12 mouse cellular contexts compared by ENCODE assay signal in the genomic region with DNA sequence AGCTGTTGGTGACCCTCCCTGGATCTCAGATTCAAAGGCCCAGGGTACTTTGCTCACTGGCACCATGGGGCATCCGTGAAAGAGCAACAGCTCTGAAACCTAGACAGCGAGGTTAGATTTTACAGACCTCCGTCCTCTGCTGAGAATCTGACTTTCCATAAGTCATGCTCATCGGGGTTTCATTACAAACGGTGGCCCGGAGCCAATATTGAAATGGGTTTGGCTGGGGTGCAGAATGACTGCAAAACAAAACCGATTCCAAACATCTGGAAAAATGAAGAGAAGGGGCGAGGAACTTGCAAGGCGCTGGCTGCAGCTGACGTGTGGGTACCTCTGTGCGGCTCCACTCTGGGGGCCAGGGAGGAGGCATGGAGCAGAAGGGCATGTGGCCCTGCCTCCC. TPM values are rescaled to one million over a fixed set of nuclear protein-coding genes. Genes with fewer than 3 reads are reported as not detected.
DNase-seq lines count a peak whose midpoint lies in the region; ATAC-seq and TF ChIP-seq lines count a peak whose summit lies in the region.
"Had no signal": no experiment of that assay in that cellular context is flagged by ENCODE, and none has a peak within 500 bp of the region (broad histone marks: within the 10 kb centered on the region; RNA-seq: fewer than 3 reads in every experiment).

No protein-coding gene starts in this region.

- H3K4me1 ChIP-seq in heart, embryonic 10.5 days: peaks cover 37% of the 10 kb centered on the region
- peaks cover 26% of the 10 kb centered on the region for H3K4me1 ChIP-seq in stomach, embryonic 14.5 days (ENCODE audit: control insufficient read depth, insufficient read depth, low read length)
- H3K4me1 ChIP-seq in stomach, postnatal 0 days (replicated peaks; ENCODE audit: control insufficient read depth, insufficient read depth): no peaks in the 10 kb centered on the region; the same call in 1 of the 2 replicates
- H3K4me1 ChIP-seq in hindbrain, postnatal 0 days (ENCODE audit: insufficient read depth, low read length): peaks cover 17% of the 10 kb centered on the region
- H3K4me1 ChIP-seq in stomach, embryonic 15.5 days: peaks cover 28% of the 10 kb centered on the region
- H3K4me1 ChIP-seq in forebrain, embryonic 13.5 days: peaks cover 46% of the 10 kb centered on the region
- H3K4me1 ChIP-seq: liver, embryonic 15.5 days had no signal

- no peaks in the 10 kb centered on the region for H3K9me3 ChIP-seq in heart, embryonic 10.5 days
- H3K9me3 ChIP-seq in stomach, embryonic 14.5 days (ENCODE audit: control insufficient read depth, low read depth, low read length): no peaks in the 10 kb centered on the region
- H3K9me3 ChIP-seq in stomach, postnatal 0 days (ENCODE audit: control insufficient read depth, low read length): no peaks in the 10 kb centered on the region
- H3K9me3 ChIP-seq in hindbrain, postnatal 0 days (ENCODE audit: low read length): no peaks in the 10 kb centered on the region
- H3K9me3 ChIP-seq in stomach, embryonic 15.5 days: no peaks in the 10 kb centered on the region
- no peaks in the 10 kb centered on the region for H3K9me3 ChIP-seq in forebrain, embryonic 13.5 days (replicated peaks)
- H3K9me3 ChIP-seq: liver, embryonic 15.5 days had no signal

- no peak for ATAC-seq in stomach, embryonic 14.5 days (ENCODE audit: insufficient number of reproducible peaks, insufficient read depth, low FRiP score, low read depth)
- no peak for ATAC-seq in stomach, postnatal 0 days (ENCODE audit: low FRiP score, low TSS enrichment)
- ATAC-seq in hindbrain, postnatal 0 days: no peak
- no peak for ATAC-seq in stomach, embryonic 15.5 days (ENCODE audit: insufficient read depth, low FRiP score, low read depth)
- ATAC-seq in forebrain, embryonic 13.5 days: no peak

- no peak overlapping the region for H3K9ac ChIP-seq in stomach, embryonic 14.5 days (replicated peaks; ENCODE audit: low read depth, low read length)
- H3K9ac ChIP-seq in stomach, postnatal 0 days (ENCODE audit: low read length): no peak overlapping the region
- H3K9ac ChIP-seq in hindbrain, postnatal 0 days (replicated peaks; ENCODE audit: low read length): no peak overlapping the region
- H3K9ac ChIP-seq in stomach, embryonic 15.5 days: no peak overlapping the region
- H3K9ac ChIP-seq in forebrain, embryonic 13.5 days: no peak overlapping the region
- H3K9ac ChIP-seq: liver, embryonic 15.5 days had no signal

- no peak for TF ChIP-seq EP300 in stomach, postnatal 0 days (optimal IDR thresholded peaks at IDR 0.05)

- peak; percentile 42 for DNase-seq in heart, adult 8-10 months (ENCODE audit: low spot score)
- DNase-seq in heart, embryonic 10.5 days (ENCODE audit: low spot score): no peak
- DNase-seq in stomach, postnatal 0 days (ENCODE audit: low spot score): no peak
- peak; percentile 32 for DNase-seq in hindbrain, postnatal 0 days (ENCODE audit: low spot score)
- no peak for DNase-seq in right cerebral cortex, postnatal 4 days
- DNase-seq: thymus, postnatal 14 days had no signal

- TF ChIP-seq CTCF in stomach, postnatal 0 days (IDR thresholded peaks at IDR 0.05; ENCODE audit: low read depth): no peak
- TF ChIP-seq CTCF in hindbrain, postnatal 0 days (IDR thresholded peaks at IDR 0.05; ENCODE audit: low read depth): no peak

- H3K36me3 ChIP-seq in heart, embryonic 10.5 days: peaks cover 91% of the 10 kb centered on the region
- H3K36me3 ChIP-seq in stomach, embryonic 14.5 days (ENCODE audit: control insufficient read depth, insufficient read depth, low read length): peaks cover 58% of the 10 kb centered on the region
- peaks cover 18% of the 10 kb centered on the region for H3K36me3 ChIP-seq in stomach, postnatal 0 days (ENCODE audit: control insufficient read depth, insufficient read depth, low read length)
- H3K36me3 ChIP-seq in hindbrain, postnatal 0 days (ENCODE audit: insufficient read depth, low read length): no peaks in the 10 kb centered on the region
- peaks cover 30% of the 10 kb centered on the region for H3K36me3 ChIP-seq in stomach, embryonic 15.5 days
- peaks cover 20% of the 10 kb centered on the region for H3K36me3 ChIP-seq in forebrain, embryonic 13.5 days (ENCODE audit: poor library complexity, severe bottlenecking)

- no peak overlapping the region for H3K27ac ChIP-seq in heart, embryonic 10.5 days
- H3K27ac ChIP-seq in stomach, embryonic 14.5 days (ENCODE audit: low read length): peak overlapping the region; percentile 48
- H3K27ac ChIP-seq in stomach, postnatal 0 days (replicated peaks): no peak overlapping the region
- no peak overlapping the region for H3K27ac ChIP-seq in hindbrain, postnatal 0 days
- H3K27ac ChIP-seq in stomach, embryonic 15.5 days: peak overlapping the region; percentile 49
- H3K27ac ChIP-seq in forebrain, embryonic 13.5 days: no peak overlapping the region
- H3K27ac ChIP-seq: liver, embryonic 15.5 days had no signal

- H3K4me2 ChIP-seq in stomach, embryonic 14.5 days (replicated peaks; ENCODE audit: low read depth, low read length): no peak overlapping the region
- no peak overlapping the region for H3K4me2 ChIP-seq in stomach, postnatal 0 days (replicated peaks; ENCODE audit: low read depth)
- H3K4me2 ChIP-seq in hindbrain, postnatal 0 days (ENCODE audit: low read depth, low read length): no peak overlapping the region
- H3K4me2 ChIP-seq in stomach, embryonic 15.5 days: no peak overlapping the region
- H3K4me2 ChIP-seq in forebrain, embryonic 13.5 days: no peak overlapping the region
- H3K4me2 ChIP-seq: liver, embryonic 15.5 days had no signal

- 92% methylated on average over 11 of the region's 11 CpGs for WGBS in heart, embryonic 10.5 days
- WGBS in stomach, embryonic 14.5 days: 46% methylated on average over 11 of the region's 11 CpGs
- WGBS in stomach, postnatal 0 days: 50% methylated on average over 11 of the region's 11 CpGs
- 45% methylated on average over 11 of the region's 11 CpGs for WGBS in hindbrain, postnatal 0 days
- WGBS in stomach, embryonic 15.5 days: 49% methylated on average over 11 of the region's 11 CpGs
- 87% methylated on average over 11 of the region's 11 CpGs for WGBS in forebrain, embryonic 13.5 days

- H3K4me3 ChIP-seq in heart, embryonic 10.5 days: no peak overlapping the region
- H3K4me3 ChIP-seq in stomach, embryonic 14.5 days (ENCODE audit: low read depth, low read length): no peak overlapping the region
- H3K4me3 ChIP-seq in stomach, postnatal 0 days (ENCODE audit: low read depth, low read length): no peak overlapping the region
- no peak overlapping the region for H3K4me3 ChIP-seq in hindbrain, postnatal 0 days (ENCODE audit: low read length)
- H3K4me3 ChIP-seq in stomach, embryonic 15.5 days (replicated peaks): no peak overlapping the region
- H3K4me3 ChIP-seq in forebrain, embryonic 13.5 days: no peak overlapping the region
- H3K4me3 ChIP-seq: liver, embryonic 15.5 days had no signal

- no peaks in the 10 kb centered on the region for H3K27me3 ChIP-seq in heart, embryonic 10.5 days (ENCODE audit: insufficient read depth, poor library complexity, severe bottlenecking)
- no peaks in the 10 kb centered on the region for H3K27me3 ChIP-seq in stomach, embryonic 14.5 days (ENCODE audit: control insufficient read depth, insufficient read depth, low read length)
- H3K27me3 ChIP-seq in stomach, postnatal 0 days (ENCODE audit: control insufficient read depth, insufficient read depth, low read length): no peaks in the 10 kb centered on the region
- no peaks in the 10 kb centered on the region for H3K27me3 ChIP-seq in hindbrain, postnatal 0 days (ENCODE audit: insufficient read depth, low read length)
- H3K27me3 ChIP-seq in stomach, embryonic 15.5 days (replicated peaks): no peaks in the 10 kb centered on the region
- H3K27me3 ChIP-seq in forebrain, embryonic 13.5 days: no peaks in the 10 kb centered on the region
- H3K27me3 ChIP-seq: liver, embryonic 15.5 days had no signal

RNA-seq across cellular contexts. Expression of a gene that starts 49.1 kb away (rescaled TPM):
- 10 to 100 TPM; 14.6 to 23.9 (median 20.2) TPM for total RNA-seq in heart, adult 8-10 months (2022)
- polyA plus RNA-seq in heart, embryonic 10.5 days (2016; fragmentation: Nextera tagmentation; extraction: Ambion mirVana): 27.8 and 28.0 TPM in 2 replicates
- polyA plus RNA-seq in stomach, embryonic 14.5 days (2014; fragmentation: Nextera tagmentation; extraction: Ambion mirVana): 30.5 and 31.1 TPM in 2 replicates
- polyA plus RNA-seq in stomach, postnatal 0 days (2015; fragmentation: Nextera tagmentation; extraction: Ambion mirVana): 26.8 and 27.6 TPM in 2 replicates
- total RNA-seq in hindbrain, postnatal 0 days (2014; rRNA removed): 30.9 and 37.0 TPM in 2 replicates
- 51.9 and 55.2 TPM in 2 replicates for polyA plus RNA-seq in hindbrain, postnatal 0 days (2015; fragmentation: Nextera tagmentation; extraction: Ambion mirVana)
- 29.1 and 29.6 TPM in 2 replicates for polyA plus RNA-seq in stomach, embryonic 15.5 days (2015; fragmentation: Nextera tagmentation; extraction: Ambion mirVana)
- 47.1 and 51.2 TPM in 2 replicates for polyA plus RNA-seq in forebrain, embryonic 13.5 days (2015; fragmentation: Nextera tagmentation; extraction: Ambion mirVana)

RNA-seq across cellular contexts. Expression of a gene that starts 49.3 kb away (rescaled TPM):
- not detected for total RNA-seq in heart, adult 8-10 months (2022)
- polyA plus RNA-seq in heart, embryonic 10.5 days (2016; fragmentation: Nextera tagmentation; extraction: Ambion mirVana): 0.11 TPM in 1 of 2 replicates, not detected in the other
- polyA plus RNA-seq in stomach, embryonic 14.5 days (2014; fragmentation: Nextera tagmentation; extraction: Ambion mirVana): 0.22 TPM in 1 of 2 replicates, not detected in the other
- polyA plus RNA-seq in stomach, postnatal 0 days (2015; fragmentation: Nextera tagmentation; extraction: Ambion mirVana): 0.06 TPM in 1 of 2 replicates, not detected in the other
- total RNA-seq in hindbrain, postnatal 0 days (2014; rRNA removed): 0.26 TPM in 1 of 2 replicates, not detected in the other
- 0.18 TPM in 2 replicates for polyA plus RNA-seq in hindbrain, postnatal 0 days (2015; fragmentation: Nextera tagmentation; extraction: Ambion mirVana)
- polyA plus RNA-seq in stomach, embryonic 15.5 days (2015; fragmentation: Nextera tagmentation; extraction: Ambion mirVana): 0.10 and 0.12 TPM in 2 replicates
- polyA plus RNA-seq in forebrain, embryonic 13.5 days (2015; fragmentation: Nextera tagmentation; extraction: Ambion mirVana): 0.06 and 0.18 TPM in 2 replicates
- total RNA-seq: neutrophil, adult 5-6 weeks had no signal
- polyA plus RNA-seq: embryonic facial prominence, embryonic 11.5 days; liver, embryonic 15.5 days had no signal

Comparison
In these comparisons a context has a peak if more than half of its experiments do, and no peak if none do; other contexts are left out.
1. DNase-seq: peak in heart, adult 8-10 months (single experiment) and hindbrain, postnatal 0 days (single experiment); none in heart, embryonic 10.5 days (single experiment), stomach, postnatal 0 days (single experiment) and right cerebral cortex, postnatal 4 days (single experiment).
2. H3K27ac ChIP-seq: peak in stomach, embryonic 14.5 days (single experiment) and stomach, embryonic 15.5 days (single experiment); none in heart, embryonic 10.5 days (single experiment), stomach, postnatal 0 days (single experiment), hindbrain, postnatal 0 days (single experiment) and forebrain, embryonic 13.5 days (single experiment).